Mouse (Mus musculus): ENCODE results near the gene Retreg3.

Gene Retreg3

GRCm38 (mm10) chr11:101058726-101059125, 61.0 kb downstream of the Retreg3 start:
- no peak for ATAC-seq (ENCODE audit: insufficient number of reproducible peaks, low FRiP score, low TSS enrichment)

GRCm38 (mm10) chr11:101057860-101058259, 61.8 kb downstream of the Retreg3 start:
- ATAC-seq (ENCODE audit: insufficient number of reproducible peaks, low FRiP score, low TSS enrichment): 0 out of 2 replicates have a peak, but pooled peaks have one; percentile 45

- ATAC-seq (ENCODE audit: insufficient number of reproducible peaks, low FRiP score, low TSS enrichment): no peak
These were observed 62.8 kb downstream of the Retreg3 start for GRCm38 (mm10) chr11:101056885-101057284.

- no peak for ATAC-seq (ENCODE audit: insufficient number of reproducible peaks, low FRiP score, low TSS enrichment)
These were observed 64.3 kb downstream of the Retreg3 start for GRCm38 (mm10) chr11:101055418-101055817.

GRCm38 (mm10) chr11:101053974-101054373, 65.7 kb downstream of the Retreg3 start:
- ATAC-seq (ENCODE audit: insufficient number of reproducible peaks, low FRiP score, low TSS enrichment): no peak

- ATAC-seq (ENCODE audit: insufficient number of reproducible peaks, low FRiP score, low TSS enrichment): no peak
These were observed 66.8 kb downstream of the Retreg3 start for GRCm38 (mm10) chr11:101052751-101053473.

GRCm38 (mm10) chr11:101051617-101052016, 68.1 kb downstream of the Retreg3 start:
- ATAC-seq (ENCODE audit: insufficient number of reproducible peaks, low FRiP score, low TSS enrichment): no peak

- ATAC-seq (ENCODE audit: insufficient number of reproducible peaks, low FRiP score, low TSS enrichment): peak; percentile 36; the same call in 1 of the 2 replicates
These were observed 68.6 kb downstream of the Retreg3 start for GRCm38 (mm10) chr11:101051051-101051493.

GRCm38 (mm10) chr11:101050359-101050758, 69.3 kb downstream of the Retreg3 start:
- peak; percentile 43; the same call in 1 of the 2 replicates for ATAC-seq (ENCODE audit: insufficient number of reproducible peaks, low FRiP score, low TSS enrichment)

- no peak for ATAC-seq (ENCODE audit: insufficient number of reproducible peaks, low FRiP score, low TSS enrichment)
These were observed 72.2 kb downstream of the Retreg3 start for GRCm38 (mm10) chr11:101047502-101047901.

GRCm38 (mm10) chr11:101046440-101046839, 73.3 kb downstream of the Retreg3 start:
- no peak for ATAC-seq (ENCODE audit: insufficient number of reproducible peaks, low FRiP score, low TSS enrichment)

Measured in cerebellum, adult (tissue).